Mouse (Mus musculus) limb, embryonic 13.5 days (tissue): ENCODE results near the gene Kifc5b. TPM values are rescaled to one million over a fixed set of nuclear protein-coding genes. Genes with fewer than 3 reads are reported as not detected.

Source experiments
- ATAC-seq: fragments of 200-750 bp; cut with Nextera tagmentation; 2 replicates; pipeline ENCODE4 v1.8.0; 2017; ENCODE audit warnings: low read depth, moderate number of reproducible peaks, moderate TSS enrichment; ENCODE audit not compliant: low FRiP score
- H3K27ac ChIP-seq: fragments of 300-500 bp; sonication (generic); 2 replicates; pipeline ENCODE4 v1.5.1; 2015; ENCODE audit warnings: inconsistent platforms, mild to moderate bottlenecking, moderate library complexity
- H3K27me3 ChIP-seq: fragments of 300-500 bp; sonication (generic); 2 replicates; pipeline ENCODE4 v1.6.1; 2015; ENCODE audit warnings: mild to moderate bottlenecking, inconsistent platforms
- H3K36me3 ChIP-seq: fragments of 300-500 bp; sonication (generic); 2 replicates; pipeline ENCODE4 v1.6.1; 2015; ENCODE audit warnings: inconsistent platforms, mild to moderate bottlenecking, moderate library complexity
- H3K4me1 ChIP-seq: fragments of 300-500 bp; sonication (generic); 2 replicates; pipeline ENCODE4 v1.6.1; 2015; ENCODE audit warnings: inconsistent platforms
- H3K4me2 ChIP-seq: fragments of 300-500 bp; sonication (generic); replicated peaks from 2 replicates; pipeline ENCODE4 v1.6.1; 2015; ENCODE audit warnings: inconsistent platforms, mild to moderate bottlenecking, moderate library complexity
- H3K4me3 ChIP-seq: fragments of 300-500 bp; sonication (generic); 2 replicates; pipeline ENCODE4 v1.5.1; 2015; ENCODE audit warnings: moderate library complexity, mild to moderate bottlenecking, inconsistent platforms
- H3K9ac ChIP-seq: fragments of 300-500 bp; sonication (generic); 2 replicates; pipeline ENCODE4 v1.6.1; 2015; ENCODE audit warnings: mild to moderate bottlenecking, inconsistent platforms
- H3K9me3 ChIP-seq: fragments of 300-500 bp; sonication (generic); 2 replicates; pipeline ENCODE4 v1.6.1; 2016; ENCODE audit warnings: inconsistent platforms
- WGBS: fragments of 180-500 bp; shearing (Covaris S2); methylation state at CpG from one replicate; pipeline ENCODE4 v1.1.7; 2015; 5-methylcytosine and 5-hydroxymethylcytosine counted together
- polyA plus RNA-seq: library from polyadenylated mRNA; unstranded; fragments of >200 nt; fragmentation: Nextera tagmentation; extraction: Ambion mirVana; gene quantifications from 2 replicates; pipeline ENCODE4 v1.2.1, GENCODE M21; 2015

The Kifc5b gene
- polyA plus RNA-seq, 1 experiment from 2014 or later: 9.0 TPM

GRCm38 (mm10) chr17:26939178-26939972, 22.5 kb downstream of the Kifc5b start, which contains the start of gene Cuta:
Gene Cuta, minus strand, starts transcription at chr17:26939569.
- no peaks in the 10 kb centered on the region for H3K9me3 ChIP-seq
- H3K27me3 ChIP-seq: no peaks in the 10 kb centered on the region
- peak; percentile 96 for ATAC-seq
- H3K36me3 ChIP-seq: peaks cover 31% of the 10 kb centered on the region
- H3K4me2 ChIP-seq: peak within 1 kb of the TSS; percentile 99
- WGBS: under 1% methylated on average over 69 of the region's 70 CpGs
- peak within 1 kb of the TSS; percentile 95 for H3K27ac ChIP-seq
- peak within 1 kb of the TSS; percentile 67 for H3K4me3 ChIP-seq
- H3K9ac ChIP-seq: peak within 1 kb of the TSS; percentile 87
- H3K4me1 ChIP-seq: peaks cover 43% of the 10 kb centered on the region

GRCm38 (mm10) chr17:26939973-26940300, 23.0 kb downstream of the Kifc5b start:
- Histone ChIP-seq H3K27me3 (no peaks in the 10 kb centered on the region), H3K4me3 (peak overlapping the region; percentile 67), H3K4me2 (peak overlapping the region; percentile 99), H3K9ac (peak overlapping the region; percentile 82), H3K9me3 (no peaks in the 10 kb centered on the region), H3K27ac (peak overlapping the region; percentile 95), H3K4me1 (peaks cover 39% of the 10 kb centered on the region), H3K36me3 (peaks cover 26% of the 10 kb centered on the region)
- WGBS: 0% methylated on average over 3 of the region's 3 CpGs
- no peak for ATAC-seq

- peak within 1 kb of the TSS; percentile 82 for H3K9ac ChIP-seq
- H3K4me1 ChIP-seq: peaks cover 48% of the 10 kb centered on the region
- ATAC-seq: no peak
- H3K27me3 ChIP-seq: no peaks in the 10 kb centered on the region
- H3K4me3 ChIP-seq: peak within 1 kb of the TSS; percentile 67
- H3K4me2 ChIP-seq: peak within 1 kb of the TSS; percentile 99
- H3K36me3 ChIP-seq: peaks cover 13% of the 10 kb centered on the region
- peak within 1 kb of the TSS; percentile 95 for H3K27ac ChIP-seq
- no peaks in the 10 kb centered on the region for H3K9me3 ChIP-seq
- WGBS: 1% methylated on average over 21 of the region's 24 CpGs
Observed at GRCm38 (mm10) chr17:26941031-26941789, 24.3 kb downstream of the Kifc5b start, which contains the start of gene Syngap1. Gene Syngap1, plus strand, starts transcription at chr17:26941253.

DNA sequence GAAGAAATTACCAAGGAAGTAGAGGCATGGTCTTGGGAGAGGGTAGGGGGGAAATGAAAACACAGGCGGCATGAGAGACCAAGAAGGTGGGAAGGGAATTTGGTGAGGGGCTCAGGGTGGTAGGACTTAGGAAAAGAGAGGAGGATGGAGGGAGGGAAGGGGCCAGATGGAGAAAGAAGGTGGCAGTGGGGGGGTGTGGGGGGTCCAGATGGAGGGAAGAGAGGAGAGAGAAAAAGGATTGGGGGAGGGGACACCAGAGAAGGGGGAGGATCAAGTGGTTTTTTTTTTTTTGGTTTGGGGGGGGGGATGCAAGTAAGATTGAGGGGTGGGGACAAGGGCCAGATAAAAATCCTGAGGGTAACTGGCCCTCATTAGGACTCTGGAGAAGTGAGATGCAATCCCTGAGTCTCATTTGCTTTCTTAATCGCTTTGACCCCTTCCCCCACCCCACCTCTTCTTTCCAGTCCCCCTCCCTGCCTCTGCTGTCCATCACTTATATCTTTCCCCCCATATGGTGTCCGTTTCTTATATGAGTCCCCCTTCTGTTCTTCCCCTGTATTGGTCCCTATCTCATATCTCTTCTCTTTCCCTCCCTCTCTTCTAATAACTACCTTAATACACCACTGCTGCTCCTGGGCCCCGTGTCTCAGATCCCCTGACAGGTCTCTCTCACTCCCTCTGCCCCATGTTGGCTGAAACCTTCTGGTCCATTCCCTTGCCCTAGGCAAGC, 25.1 kb downstream of the Kifc5b start:
- no peak for ATAC-seq
- WGBS: 8% methylated on average over 4 of the region's 4 CpGs

DNA sequence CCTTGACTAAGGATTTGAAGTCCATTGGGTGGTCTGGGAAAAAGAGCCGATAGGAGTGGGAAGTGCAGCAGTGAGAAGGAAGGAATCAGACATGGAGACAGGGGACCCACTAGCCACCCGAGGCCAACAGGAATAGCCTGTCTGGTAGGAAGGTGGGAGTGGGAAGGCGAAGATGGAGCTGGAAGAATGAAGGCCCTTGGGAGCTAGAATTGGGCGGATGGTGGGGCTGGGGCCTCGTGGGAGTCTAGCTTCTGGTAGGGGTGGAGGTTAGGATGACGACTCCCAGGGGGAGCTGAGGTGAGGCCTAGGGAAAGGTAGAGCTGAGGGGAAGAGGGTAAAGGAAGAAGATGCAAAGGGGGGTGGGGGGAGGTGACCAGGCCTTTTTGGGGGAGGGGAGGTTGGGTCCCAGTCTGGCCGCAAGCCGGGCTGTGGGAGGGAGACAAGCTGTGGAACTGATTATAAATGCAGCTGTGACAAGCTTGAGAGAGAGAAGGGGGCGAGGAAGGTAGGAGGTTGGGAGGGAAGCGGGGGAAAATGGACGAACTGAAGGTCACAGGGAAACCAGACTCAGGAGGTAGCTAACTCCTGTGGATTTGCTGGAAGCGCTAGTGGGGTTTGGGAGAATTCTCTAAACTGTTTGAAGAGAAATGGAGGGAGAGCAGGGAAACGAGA, 29.1 kb downstream of the Kifc5b start:
- peak overlapping the region; percentile 85 for H3K4me2 ChIP-seq
- no peaks in the 10 kb centered on the region for H3K9me3 ChIP-seq
- H3K9ac ChIP-seq: peak overlapping the region; percentile 75
- no peak for ATAC-seq
- peak overlapping the region; percentile 50 for H3K4me3 ChIP-seq
- peaks cover 58% of the 10 kb centered on the region for H3K4me1 ChIP-seq
- H3K36me3 ChIP-seq: no peaks in the 10 kb centered on the region
- no peaks in the 10 kb centered on the region for H3K27me3 ChIP-seq
- 23% methylated on average over 13 of the region's 13 CpGs for WGBS
- H3K27ac ChIP-seq: peak overlapping the region; percentile 72

More for the DNA sequence above, 25.1 kb downstream of the Kifc5b start:
- Histone ChIP-seq H3K27me3 (no peaks in the 10 kb centered on the region), H3K9ac (peak overlapping the region; percentile 72), H3K4me2 (peak overlapping the region; percentile 99), H3K27ac (peak overlapping the region; percentile 70; the same call in 1 of the 2 replicates), H3K9me3 (no peaks in the 10 kb centered on the region), H3K4me3 (peak overlapping the region; percentile 49), H3K36me3 (peaks cover 5% of the 10 kb centered on the region), H3K4me1 (peaks cover 56% of the 10 kb centered on the region)

DNA sequence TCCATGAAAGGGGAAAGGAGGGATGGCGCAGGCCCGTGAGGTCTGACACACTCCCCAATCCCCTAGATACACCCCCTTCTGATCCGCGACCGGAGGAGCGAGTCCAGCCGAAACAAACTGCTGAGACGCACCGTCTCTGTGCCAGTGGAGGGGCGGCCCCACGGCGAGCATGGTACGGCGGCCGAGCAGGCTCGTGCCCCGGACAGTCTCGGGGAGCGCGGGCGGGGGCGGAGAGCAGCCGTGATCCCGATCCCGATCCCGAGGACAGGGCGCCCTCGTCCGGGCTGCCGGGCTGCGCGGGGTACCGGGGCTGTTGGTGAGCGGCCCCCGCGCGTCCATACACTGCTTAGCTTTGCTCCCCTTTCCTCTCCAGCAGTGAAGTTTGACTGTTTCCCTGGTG, 29.7 kb downstream of the Kifc5b start:
- no peaks in the 10 kb centered on the region for H3K9me3 ChIP-seq
- WGBS: under 1% methylated on average over 37 of the region's 37 CpGs
- H3K4me2 ChIP-seq: peak overlapping the region; percentile 85
- H3K4me1 ChIP-seq: peaks cover 64% of the 10 kb centered on the region
- H3K27me3 ChIP-seq: no peaks in the 10 kb centered on the region
- H3K4me3 ChIP-seq: peak overlapping the region; percentile 50
- H3K36me3 ChIP-seq: no peaks in the 10 kb centered on the region
- H3K27ac ChIP-seq: peak overlapping the region; percentile 72
- H3K9ac ChIP-seq: peak overlapping the region; percentile 75
- peak; percentile 16; the same call in 1 of the 2 replicates for ATAC-seq

- peak overlapping the region; percentile 75 for H3K9ac ChIP-seq
- H3K27ac ChIP-seq: peak overlapping the region; percentile 72; the same call in 1 of the 2 replicates
- H3K4me1 ChIP-seq: peaks cover 67% of the 10 kb centered on the region
- no peaks in the 10 kb centered on the region for H3K36me3 ChIP-seq
- no peak for ATAC-seq
- peak overlapping the region; percentile 85 for H3K4me2 ChIP-seq
- no peaks in the 10 kb centered on the region for H3K9me3 ChIP-seq
- WGBS: 52% methylated on average over 12 of the region's 12 CpGs
- no peaks in the 10 kb centered on the region for H3K27me3 ChIP-seq
- peak overlapping the region; percentile 50; the same call in 1 of the 2 replicates for H3K4me3 ChIP-seq
Observed at GRCm38 (mm10) chr17:26947231-26948100, 30.6 kb downstream of the Kifc5b start.

DNA sequence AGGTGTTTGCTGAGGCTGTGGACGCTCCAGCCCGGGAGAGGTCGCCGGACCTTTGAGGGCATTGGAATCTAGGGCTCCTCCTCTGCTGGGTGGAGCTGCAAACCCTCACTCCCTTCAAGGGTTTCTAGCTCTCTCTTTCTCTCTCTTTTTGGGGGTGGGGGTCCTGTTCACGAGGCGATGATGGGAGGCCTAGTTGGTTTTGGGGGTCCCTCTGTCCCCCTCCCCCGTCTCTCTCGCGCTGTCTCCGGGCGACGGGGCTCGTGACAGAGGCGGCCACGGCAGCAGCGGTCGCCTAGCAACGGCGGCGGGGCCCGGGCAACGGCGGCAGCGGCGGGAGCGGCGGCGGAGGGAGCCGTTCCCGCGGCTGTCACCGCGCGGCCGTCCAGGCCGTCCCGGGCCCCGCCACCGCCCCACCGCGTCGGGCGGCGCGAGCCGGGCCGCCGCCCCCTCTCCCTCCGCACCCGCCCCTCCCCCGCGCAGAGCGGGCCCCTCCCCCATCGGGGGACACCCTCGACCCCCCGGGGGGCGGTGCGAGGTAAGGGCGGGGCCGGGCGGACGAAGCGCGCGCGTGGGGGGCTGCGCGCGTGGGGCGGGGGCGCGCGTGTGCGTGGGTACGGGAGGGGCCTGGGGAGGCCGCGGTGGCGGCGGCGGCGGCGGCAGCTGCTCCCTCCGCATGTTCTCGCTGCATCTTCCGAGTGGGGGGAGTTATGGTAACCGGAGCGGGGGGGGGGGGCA, 31.6 kb downstream of the Kifc5b start:
- WGBS: 1% methylated on average over 30 of the region's 87 CpGs
- H3K4me3 ChIP-seq: peak overlapping the region; percentile 72
- no peaks in the 10 kb centered on the region for H3K9me3 ChIP-seq
- H3K9ac ChIP-seq: peak overlapping the region; percentile 80
- H3K27me3 ChIP-seq: no peaks in the 10 kb centered on the region
- peak overlapping the region; percentile 69; the same call in 1 of the 2 replicates for H3K27ac ChIP-seq
- H3K4me1 ChIP-seq: peaks cover 72% of the 10 kb centered on the region
- peak overlapping the region; percentile 90 for H3K4me2 ChIP-seq
- no peaks in the 10 kb centered on the region for H3K36me3 ChIP-seq
- ATAC-seq: no peak

DNA sequence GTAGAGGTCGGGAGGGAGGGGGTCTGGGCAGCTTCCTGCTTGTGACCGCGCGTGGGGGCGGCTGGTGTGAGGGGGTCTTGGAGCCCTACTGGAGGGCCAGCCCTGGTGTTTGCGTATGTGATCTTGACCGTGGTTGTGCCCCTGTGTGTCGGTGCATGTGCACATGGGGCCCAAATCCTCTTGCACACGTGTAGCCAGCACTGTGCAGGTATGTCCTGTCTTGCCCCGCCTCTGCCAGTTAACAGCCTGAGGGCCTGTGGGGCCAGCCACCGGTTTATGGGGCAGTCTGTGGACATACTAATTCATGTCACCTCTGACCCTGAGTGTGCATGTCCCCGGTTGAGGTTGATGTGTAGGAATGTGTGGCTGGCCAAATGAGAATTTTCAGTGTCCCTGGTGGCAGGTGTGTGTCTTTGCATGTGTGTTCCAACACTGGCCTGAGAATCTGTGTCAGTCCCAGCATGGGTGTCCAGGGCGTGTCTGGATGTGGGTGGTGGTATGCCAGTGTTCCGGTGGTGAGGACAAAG, 32.2 kb downstream of the Kifc5b start:
- peak overlapping the region; percentile 90 for H3K4me2 ChIP-seq
- peak overlapping the region; percentile 69 for H3K27ac ChIP-seq
- WGBS: 5% methylated on average over 13 of the region's 14 CpGs
- H3K4me3 ChIP-seq: peak overlapping the region; percentile 72
- peaks cover 78% of the 10 kb centered on the region for H3K4me1 ChIP-seq
- no peaks in the 10 kb centered on the region for H3K36me3 ChIP-seq
- H3K9me3 ChIP-seq: no peaks in the 10 kb centered on the region
- H3K9ac ChIP-seq: peak overlapping the region; percentile 80
- no peaks in the 10 kb centered on the region for H3K27me3 ChIP-seq
- ATAC-seq: 0 out of 2 replicates have a peak, but pooled peaks have one; percentile 10

DNA sequence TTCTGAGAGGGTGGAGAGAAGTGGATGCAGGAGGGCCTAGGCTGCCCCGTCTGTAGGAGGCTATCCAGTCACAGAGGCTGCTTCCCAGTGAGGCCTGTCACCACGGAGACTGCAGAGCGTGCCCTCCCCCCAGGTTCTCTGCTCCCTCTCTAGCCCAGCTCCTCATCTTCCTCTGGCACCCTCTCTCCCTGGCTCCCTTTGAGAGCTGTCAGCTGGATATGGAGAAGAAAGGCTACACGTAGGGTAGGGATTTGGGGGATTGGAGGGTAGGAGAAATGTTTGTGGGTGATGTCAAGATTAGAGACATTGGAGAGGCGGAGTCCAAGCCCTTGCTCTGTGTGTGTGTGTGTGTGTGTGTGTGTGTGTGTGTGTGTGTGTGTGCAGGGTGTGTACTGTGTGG, 33.0 kb downstream of the Kifc5b start:
- WGBS: 45% methylated on average over 5 of the region's 5 CpGs
- ATAC-seq: no peak
- peaks cover 4% of the 10 kb centered on the region for H3K36me3 ChIP-seq
- H3K9ac ChIP-seq: peak overlapping the region; percentile 80
- H3K9me3 ChIP-seq: no peaks in the 10 kb centered on the region
- no peaks in the 10 kb centered on the region for H3K27me3 ChIP-seq
- peaks cover 81% of the 10 kb centered on the region for H3K4me1 ChIP-seq
- H3K4me3 ChIP-seq: peak overlapping the region; percentile 72
- H3K4me2 ChIP-seq: peak overlapping the region; percentile 90
- peak overlapping the region; percentile 69; the same call in 1 of the 2 replicates for H3K27ac ChIP-seq
